Mouse (Mus musculus): ENCODE measurements around the gene Aurkaip1. TPM values are rescaled to one million over a fixed set of nuclear protein-coding genes. Genes with fewer than 3 reads are reported as not detected.

Gene Aurkaip1
- polyA plus RNA-seq, 1 experiment from 2014 or later, result 135 TPM

DNA sequence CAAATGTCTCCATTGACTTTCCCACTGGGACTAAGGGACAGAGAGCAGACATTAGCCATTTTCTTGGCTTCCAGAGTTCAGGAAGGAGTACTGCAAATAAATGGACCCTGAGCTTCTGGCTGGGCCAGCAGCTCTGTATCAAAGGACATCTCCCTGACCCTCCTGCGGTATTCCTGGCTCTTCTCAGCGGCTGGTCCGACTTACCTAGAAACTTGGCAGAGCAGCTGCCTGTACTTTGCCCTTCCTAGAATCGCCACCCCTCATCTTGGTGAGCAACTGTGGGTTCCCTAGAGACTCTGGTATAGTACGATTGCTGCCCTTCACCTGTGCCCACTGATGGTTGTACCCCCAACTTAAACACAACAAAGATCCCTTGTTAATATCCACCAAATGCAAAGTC, 12.2 kb downstream of the Aurkaip1 start:
- DNase-seq (ENCODE audit: low spot score) (no peak), ATAC-seq (no peak)
- no peak overlapping the region for H3K4me2 ChIP-seq (ENCODE audit: low read length)
- H3K27ac ChIP-seq (ENCODE audit: low read depth, low read length), result no peak overlapping the region
- H3K9me3 ChIP-seq (replicated peaks; ENCODE audit: control insufficient read depth, low read length), result no peaks in the 10 kb centered on the region
- H3K4me1 ChIP-seq (ENCODE audit: control insufficient read depth, insufficient read depth, low read length), result peaks cover 22% of the 10 kb centered on the region
- no peaks in the 10 kb centered on the region for H3K36me3 ChIP-seq (ENCODE audit: control insufficient read depth, insufficient read depth, low read length)
- H3K9ac ChIP-seq (ENCODE audit: low read length), result no peak overlapping the region
- WGBS, result 81% methylated on average over 5 of the region's 5 CpGs
- H3K4me3 ChIP-seq (ENCODE audit: low read depth, low read length), result no peak overlapping the region
- 0 out of 2 replicates have a peak, but pooled peaks cover 3% of the 10 kb centered on the region for H3K27me3 ChIP-seq (replicated peaks; ENCODE audit: control insufficient read depth, insufficient read depth, low read length)

DNA sequence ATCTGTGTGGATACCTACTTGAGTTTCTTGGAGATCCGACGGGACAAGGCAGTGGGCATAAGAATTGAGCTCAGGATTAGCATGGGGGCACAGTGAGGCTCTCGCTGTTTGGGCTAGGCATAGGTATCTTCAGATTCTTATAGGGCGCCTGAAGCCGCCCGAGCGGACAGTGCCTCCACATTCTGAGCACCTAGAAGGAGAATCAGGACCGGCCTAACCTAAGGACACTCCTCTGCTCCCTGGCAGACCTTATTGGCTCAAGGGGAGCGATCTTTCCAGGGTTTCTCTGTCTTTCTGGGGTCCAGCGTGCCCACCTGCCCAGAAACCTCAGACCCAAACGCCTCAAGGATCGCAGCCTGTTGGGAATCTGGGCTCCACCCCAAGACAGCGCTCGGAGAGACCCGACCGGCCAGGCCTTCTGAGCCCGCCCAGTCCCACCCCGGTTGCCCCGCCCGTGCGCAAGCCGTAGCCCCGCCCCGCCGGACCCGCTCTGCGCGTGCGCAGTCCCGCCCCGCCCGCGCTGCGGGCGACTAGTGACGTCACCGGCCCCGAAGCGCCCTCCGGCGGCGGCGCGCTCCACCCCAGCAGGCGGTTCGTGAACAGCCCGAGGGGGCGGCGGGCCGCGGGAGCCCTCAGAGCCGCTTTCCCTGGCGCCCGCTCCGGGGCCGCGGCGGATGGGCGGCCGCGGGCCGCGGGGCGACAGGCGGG, 16.0 kb downstream of the Aurkaip1 start, which contains the start of gene Dvl1:
Gene Dvl1 (plus strand): TSS at position 532 of the 708 bp plus-strand sequence.
- peak within 1 kb of the TSS; percentile 65 for H3K27ac ChIP-seq (ENCODE audit: low read depth, low read length)
- H3K36me3 ChIP-seq (ENCODE audit: control insufficient read depth, insufficient read depth, low read length), result no peaks in the 10 kb centered on the region
- H3K4me3 ChIP-seq (ENCODE audit: low read depth, low read length), result peak within 1 kb of the TSS; percentile 83
- H3K9me3 ChIP-seq (replicated peaks; ENCODE audit: control insufficient read depth, low read length), result no peaks in the 10 kb centered on the region
- H3K9ac ChIP-seq (ENCODE audit: low read length), result peak within 1 kb of the TSS; percentile 89
- DNase-seq (ENCODE audit: low spot score) (peak; percentile 92), ATAC-seq (peak; percentile 92)
- H3K4me1 ChIP-seq (ENCODE audit: control insufficient read depth, insufficient read depth, low read length), result peaks cover 24% of the 10 kb centered on the region
- H3K27me3 ChIP-seq (replicated peaks; ENCODE audit: control insufficient read depth, insufficient read depth, low read length), result no peaks in the 10 kb centered on the region
- 4% methylated on average over 35 of the region's 65 CpGs for WGBS
- peak within 1 kb of the TSS; percentile 94 for H3K4me2 ChIP-seq (ENCODE audit: low read length)

DNA sequence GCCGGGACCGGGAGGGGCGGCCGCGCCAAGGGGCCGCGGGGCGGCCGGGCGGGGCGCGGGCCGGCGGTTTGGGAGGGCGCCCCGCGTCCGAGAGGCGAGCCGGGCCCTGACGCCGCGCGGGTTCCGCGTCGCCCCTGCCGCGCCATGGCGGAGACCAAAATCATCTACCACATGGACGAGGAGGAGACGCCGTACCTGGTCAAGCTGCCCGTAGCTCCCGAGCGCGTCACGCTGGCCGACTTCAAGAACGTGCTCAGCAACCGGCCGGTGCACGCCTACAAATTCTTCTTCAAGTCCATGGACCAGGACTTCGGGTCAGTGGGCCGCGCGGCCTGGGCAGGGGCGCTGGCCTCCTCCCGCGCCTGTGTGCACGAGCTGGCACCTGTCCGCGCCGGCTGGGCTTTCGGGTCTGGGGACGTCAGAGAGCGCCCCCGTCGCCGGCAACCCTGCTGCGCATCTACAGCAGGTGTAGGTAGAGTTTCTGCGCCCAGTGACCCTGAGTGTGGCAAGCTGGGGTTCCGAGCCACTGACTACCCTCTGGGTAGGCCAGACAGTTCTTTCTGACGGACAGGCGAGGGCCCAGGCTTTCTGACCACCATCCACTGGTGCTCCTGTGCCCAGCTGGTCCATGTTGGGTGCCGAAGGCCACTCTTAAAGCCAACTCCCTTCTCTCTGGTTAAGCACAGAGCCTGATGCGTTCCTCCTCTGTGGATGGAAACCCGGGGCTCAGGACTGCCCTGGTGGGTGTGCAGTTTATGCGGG, 16.7 kb downstream of the Aurkaip1 start:
- ATAC-seq (no peak; the same call in none of the 2 replicates), DNase-seq (ENCODE audit: low spot score) (peak; percentile 23)
- no peaks in the 10 kb centered on the region for H3K27me3 ChIP-seq (replicated peaks; ENCODE audit: control insufficient read depth, insufficient read depth, low read length)
- H3K9me3 ChIP-seq (replicated peaks; ENCODE audit: control insufficient read depth, low read length), result no peaks in the 10 kb centered on the region
- no peaks in the 10 kb centered on the region for H3K36me3 ChIP-seq (ENCODE audit: control insufficient read depth, insufficient read depth, low read length)
- H3K4me1 ChIP-seq (ENCODE audit: control insufficient read depth, insufficient read depth, low read length), result peaks cover 24% of the 10 kb centered on the region
- H3K9ac ChIP-seq (ENCODE audit: low read length), result peak overlapping the region; percentile 89
- WGBS, result 1% methylated on average over 68 of the region's 69 CpGs
- H3K4me3 ChIP-seq (ENCODE audit: low read depth, low read length), result peak overlapping the region; percentile 83
- H3K4me2 ChIP-seq (ENCODE audit: low read length), result peak overlapping the region; percentile 94
- H3K27ac ChIP-seq (ENCODE audit: low read depth, low read length), result peak overlapping the region; percentile 65

DNA sequence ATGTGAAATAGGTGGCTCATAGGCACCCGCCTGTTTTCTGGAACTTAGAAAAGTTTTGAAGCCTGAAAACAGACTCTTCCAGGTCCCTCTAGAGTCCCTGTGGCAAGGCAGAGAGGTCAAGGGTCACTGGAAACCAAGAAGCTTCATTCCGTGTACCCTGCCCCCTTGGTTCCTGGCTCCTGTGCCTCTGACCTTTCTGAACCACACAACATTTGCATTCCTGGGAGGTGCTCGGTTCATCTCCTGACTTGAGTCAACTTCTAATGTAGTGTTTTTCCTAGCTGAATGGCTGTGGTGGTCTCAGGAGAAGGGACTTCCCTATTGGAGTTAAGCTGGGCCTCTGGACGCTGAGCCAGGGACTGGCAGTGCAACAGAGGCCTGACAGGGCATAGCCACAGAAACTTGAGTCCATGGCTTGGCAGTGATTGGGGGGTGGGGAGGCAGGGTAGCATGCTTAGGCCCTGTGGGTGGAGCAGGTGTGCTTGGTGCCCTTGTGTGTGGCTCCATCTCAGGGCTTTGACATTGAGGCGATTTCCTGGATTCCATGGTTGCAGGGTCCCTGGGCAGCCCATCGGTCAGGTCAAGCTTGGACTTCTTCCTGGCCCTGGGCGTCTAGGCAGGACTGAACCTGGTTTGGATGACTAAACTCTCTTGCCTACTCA, 17.5 kb downstream of the Aurkaip1 start:
- H3K4me3 ChIP-seq (ENCODE audit: low read depth, low read length), result peak overlapping the region; percentile 83
- peak overlapping the region; percentile 94 for H3K4me2 ChIP-seq (ENCODE audit: low read length)
- DNase-seq (ENCODE audit: low spot score) (no peak), ATAC-seq (no peak)
- no peaks in the 10 kb centered on the region for H3K27me3 ChIP-seq (replicated peaks; ENCODE audit: control insufficient read depth, insufficient read depth, low read length)
- WGBS, result 58% methylated on average over 7 of the region's 7 CpGs
- H3K4me1 ChIP-seq (ENCODE audit: control insufficient read depth, insufficient read depth, low read length), result peaks cover 24% of the 10 kb centered on the region
- H3K9me3 ChIP-seq (replicated peaks; ENCODE audit: control insufficient read depth, low read length), result no peaks in the 10 kb centered on the region
- H3K27ac ChIP-seq (ENCODE audit: low read depth, low read length), result no peak overlapping the region
- H3K36me3 ChIP-seq (ENCODE audit: control insufficient read depth, insufficient read depth, low read length), result peaks cover 5% of the 10 kb centered on the region; the same call in 1 of the 2 replicates
- H3K9ac ChIP-seq (ENCODE audit: low read length), result peak overlapping the region; percentile 89

DNA sequence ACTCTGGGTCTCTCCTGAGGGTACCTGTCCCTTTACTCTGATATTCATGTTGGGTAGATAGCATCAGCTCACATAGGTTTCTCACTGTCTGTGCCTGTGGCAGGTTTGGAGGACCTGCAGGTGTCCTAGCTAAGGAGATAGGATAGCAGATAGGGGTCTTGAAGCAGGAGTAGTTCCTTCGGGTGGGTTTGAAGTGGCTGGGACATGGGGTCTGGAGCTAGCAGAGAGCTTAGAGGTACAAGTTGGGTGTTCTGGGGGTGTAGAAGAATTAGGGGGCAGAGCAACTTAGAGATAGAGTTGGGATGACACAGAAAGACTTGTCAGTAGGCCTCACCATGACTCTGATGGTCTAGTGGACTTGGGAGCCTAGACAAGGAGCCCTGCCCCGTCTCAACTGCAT, 18.3 kb downstream of the Aurkaip1 start:
- DNase-seq (ENCODE audit: low spot score) (no peak), ATAC-seq (no peak)
- Histone ChIP-seq H3K27ac (ENCODE audit: low read depth, low read length) (no peak overlapping the region), H3K27me3 (replicated peaks; ENCODE audit: control insufficient read depth, insufficient read depth, low read length) (no peaks in the 10 kb centered on the region), H3K4me3 (ENCODE audit: low read depth, low read length) (no peak overlapping the region), H3K9ac (ENCODE audit: low read length) (0 out of 2 replicates have a peak overlapping the region, but pooled peaks have one; percentile 89), H3K4me1 (ENCODE audit: control insufficient read depth, insufficient read depth, low read length) (peaks cover 24% of the 10 kb centered on the region), H3K36me3 (ENCODE audit: control insufficient read depth, insufficient read depth, low read length) (peaks cover 14% of the 10 kb centered on the region), H3K4me2 (ENCODE audit: low read length) (peak overlapping the region; percentile 94; the same call in 1 of the 2 replicates), H3K9me3 (replicated peaks; ENCODE audit: control insufficient read depth, low read length) (no peaks in the 10 kb centered on the region)
- WGBS, result 92% methylated on average over 2 of the region's 2 CpGs

DNA sequence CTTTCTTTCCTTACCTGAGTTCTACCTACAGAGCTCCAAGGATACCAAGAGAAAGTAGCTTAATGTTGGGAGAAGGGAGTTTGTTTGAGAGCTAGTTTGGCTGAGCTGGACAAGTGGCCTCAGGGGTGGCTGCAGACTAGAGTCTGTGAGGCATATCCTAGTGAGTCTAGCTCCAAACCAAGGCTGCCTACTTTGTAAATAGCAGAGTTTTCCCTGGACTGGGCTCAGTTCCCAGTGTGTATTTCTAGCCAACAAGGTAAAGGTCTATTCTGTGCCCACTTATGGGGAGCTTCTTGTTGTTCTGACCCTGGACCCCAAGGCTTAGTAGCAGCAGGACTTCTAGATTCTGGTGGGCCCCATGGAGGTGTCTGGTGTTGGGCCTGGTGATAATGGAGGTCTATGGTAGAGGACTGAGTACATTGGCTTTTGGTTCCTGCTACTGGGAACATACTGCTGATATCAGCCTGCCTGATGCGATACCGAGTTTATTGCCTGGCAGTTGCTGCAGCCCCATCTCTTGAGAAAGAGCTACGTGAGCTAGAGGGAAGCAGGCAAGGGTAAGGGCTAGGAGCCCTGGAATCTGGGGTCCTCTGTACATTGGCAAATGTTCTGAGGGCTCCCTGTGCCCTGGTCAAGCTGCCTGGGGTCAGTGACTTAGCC, 18.9 kb downstream of the Aurkaip1 start:
- Histone ChIP-seq H3K9me3 (replicated peaks; ENCODE audit: control insufficient read depth, low read length) (no peaks in the 10 kb centered on the region), H3K4me1 (ENCODE audit: control insufficient read depth, insufficient read depth, low read length) (peaks cover 24% of the 10 kb centered on the region), H3K4me2 (ENCODE audit: low read length) (no peak overlapping the region)

DNA sequence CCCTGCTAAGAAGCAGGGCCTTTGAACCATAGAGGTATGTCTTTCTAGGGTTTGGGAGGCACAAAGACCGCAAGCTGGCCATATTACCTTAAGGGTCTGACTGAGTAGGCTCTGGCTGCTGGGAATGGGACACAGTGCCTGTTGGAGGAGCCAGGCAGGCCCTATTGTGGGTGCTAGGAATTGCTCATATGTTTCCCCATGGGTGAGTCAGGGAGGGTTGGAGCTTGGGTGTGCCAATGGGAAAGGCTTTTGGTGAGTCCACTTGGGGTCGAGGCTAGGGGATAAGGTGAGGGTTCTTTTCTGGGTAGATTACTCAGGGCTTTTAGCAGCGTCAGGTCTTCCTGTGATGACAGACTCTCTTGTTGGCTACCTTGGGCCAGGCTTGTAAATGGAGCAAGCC, 20.3 kb downstream of the Aurkaip1 start:
- Histone ChIP-seq H3K27ac (ENCODE audit: low read depth, low read length) (no peak overlapping the region), H3K36me3 (ENCODE audit: control insufficient read depth, insufficient read depth, low read length) (peaks cover 33% of the 10 kb centered on the region), H3K4me1 (ENCODE audit: control insufficient read depth, insufficient read depth, low read length) (peaks cover 24% of the 10 kb centered on the region), H3K27me3 (replicated peaks; ENCODE audit: control insufficient read depth, insufficient read depth, low read length) (no peaks in the 10 kb centered on the region), H3K9ac (ENCODE audit: low read length) (no peak overlapping the region), H3K4me3 (ENCODE audit: low read depth, low read length) (no peak overlapping the region), H3K4me2 (ENCODE audit: low read length) (no peak overlapping the region), H3K9me3 (replicated peaks; ENCODE audit: control insufficient read depth, low read length) (no peaks in the 10 kb centered on the region)
- DNase-seq (ENCODE audit: low spot score) (no peak), ATAC-seq (no peak)
- WGBS, result 94% methylated on average over 3 of the region's 3 CpGs

More for the DNA sequence above, 18.9 kb downstream of the Aurkaip1 start:
- WGBS, result 97% methylated on average over 3 of the region's 3 CpGs
- ATAC-seq, result no peak
- H3K36me3 ChIP-seq (ENCODE audit: control insufficient read depth, insufficient read depth, low read length), result peaks cover 19% of the 10 kb centered on the region
- H3K27me3 ChIP-seq (replicated peaks; ENCODE audit: control insufficient read depth, insufficient read depth, low read length), result no peaks in the 10 kb centered on the region
- H3K4me3 ChIP-seq (ENCODE audit: low read depth, low read length), result no peak overlapping the region
- no peak overlapping the region for H3K9ac ChIP-seq (ENCODE audit: low read length)
- no peak overlapping the region for H3K27ac ChIP-seq (ENCODE audit: low read depth, low read length)
- no peak for DNase-seq (ENCODE audit: low spot score)

DNA sequence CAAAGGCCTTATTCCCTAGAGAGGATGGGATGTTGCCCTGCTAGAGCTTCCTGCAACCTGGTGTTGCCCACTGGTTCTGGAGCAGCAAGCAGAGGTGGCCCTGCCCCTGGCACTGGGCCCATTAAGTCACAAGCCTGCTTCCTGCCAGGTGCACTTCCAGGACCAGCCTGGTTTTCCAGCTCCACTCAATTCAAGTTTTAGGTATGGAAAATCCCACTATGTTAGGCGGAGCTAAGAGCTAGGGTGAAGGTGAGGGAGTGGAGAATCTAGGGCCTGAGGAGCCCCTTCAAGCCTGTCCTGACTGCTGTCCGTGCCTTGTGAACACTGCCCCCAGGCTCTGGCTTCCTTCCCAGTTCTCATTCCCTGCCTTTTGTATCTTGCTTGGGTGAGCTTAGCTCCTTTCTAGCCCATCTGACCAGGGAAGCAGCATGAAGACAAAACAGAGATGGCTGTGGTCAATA, 20.9 kb downstream of the Aurkaip1 start:
- Histone ChIP-seq H3K4me3 (ENCODE audit: low read depth, low read length) (no peak overlapping the region), H3K27me3 (replicated peaks; ENCODE audit: control insufficient read depth, insufficient read depth, low read length) (no peaks in the 10 kb centered on the region), H3K4me2 (ENCODE audit: low read length) (no peak overlapping the region), H3K9me3 (replicated peaks; ENCODE audit: control insufficient read depth, low read length) (no peaks in the 10 kb centered on the region), H3K27ac (ENCODE audit: low read depth, low read length) (no peak overlapping the region), H3K36me3 (ENCODE audit: control insufficient read depth, insufficient read depth, low read length) (peaks cover 39% of the 10 kb centered on the region), H3K9ac (ENCODE audit: low read length) (no peak overlapping the region), H3K4me1 (ENCODE audit: control insufficient read depth, insufficient read depth, low read length) (peaks cover 19% of the 10 kb centered on the region)
- DNase-seq (ENCODE audit: low spot score) (no peak), ATAC-seq (no peak)
- WGBS, result 57% methylated on average over 2 of the region's 2 CpGs

Data from forebrain, embryonic 14.5 days (tissue).